Mouse (Mus musculus) cortical plate, adult 2 months (tissue): ENCODE measurements at regions not wholly inside any gene's neighbourhood (a gene's known extent, or its start where the extent isn't known, plus 50 kb on each side); places are given as distances from the start of the nearest gene placed in this dataset.
"Not testable (repeated sequence)": the region's sequence is repeated elsewhere in the genome, so short reads cannot be mapped to it uniquely, and the experiment has no call there.

ENCODE experiments used
- H3K27ac ChIP-seq: fragments of 200-500 bp; 2 replicates; pipeline ENCODE4 v1.5.1; 2012; ENCODE audit warnings: low read length, control low read depth, inconsistent platforms; ENCODE audit not compliant: insufficient read depth
- H3K4me1 ChIP-seq: fragments of 200-500 bp; 2 replicates; pipeline ENCODE4 v1.6.1; 2011; ENCODE audit warnings: low read length; ENCODE audit not compliant: control insufficient read depth, insufficient read depth
- H3K4me3 ChIP-seq: fragments of 200-500 bp; 2 replicates; pipeline ENCODE4 v1.5.1; 2011; ENCODE audit warnings: mild to moderate bottlenecking, low read length, control low read depth; ENCODE audit not compliant: insufficient read depth
- CTCF ChIP-seq: fragments of 200-500 bp; IDR thresholded peaks from 2 replicates; pipeline ENCODE4 v1.5.1; 2011; ENCODE audit warnings: mild to moderate bottlenecking, control low read depth, low read length; ENCODE audit not compliant: insufficient read depth; ENCODE audit errors: extremely low read depth
- POLR2A ChIP-seq: fragments of 200-500 bp; IDR thresholded peaks from 2 replicates; pipeline ENCODE4 v1.6.1; 2011; ENCODE audit warnings: mild to moderate bottlenecking, low read length, control low read depth; ENCODE audit not compliant: insufficient read depth; ENCODE audit errors: extremely low read depth

DNA sequence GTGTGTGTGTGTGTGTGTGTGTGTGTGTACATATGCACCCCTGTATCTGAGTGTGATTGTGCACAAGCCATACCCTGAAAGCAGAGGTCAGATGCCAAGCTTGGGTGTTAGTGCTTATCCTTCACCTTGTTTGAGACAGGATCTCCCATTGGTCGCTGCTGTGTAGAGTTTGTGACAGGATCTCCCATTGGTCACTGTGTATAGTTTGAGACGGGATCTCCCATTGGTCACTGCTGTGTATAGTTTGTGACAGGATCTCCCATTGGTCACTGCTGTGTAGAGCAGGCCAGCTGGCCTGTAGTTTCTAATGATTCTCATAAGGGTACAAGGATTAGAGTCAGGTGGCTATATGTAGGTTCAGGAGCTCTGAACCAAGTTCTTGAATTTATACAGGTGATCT is 213.3 kb upstream of the Pmfbp1 start:
- H3K4me3 ChIP-seq: no peak overlapping the region
- TF ChIP-seq CTCF (no peak), POLR2A (no peak)
- no peaks in the 10 kb centered on the region for H3K4me1 ChIP-seq
- H3K27ac ChIP-seq: no peak overlapping the region

DNA sequence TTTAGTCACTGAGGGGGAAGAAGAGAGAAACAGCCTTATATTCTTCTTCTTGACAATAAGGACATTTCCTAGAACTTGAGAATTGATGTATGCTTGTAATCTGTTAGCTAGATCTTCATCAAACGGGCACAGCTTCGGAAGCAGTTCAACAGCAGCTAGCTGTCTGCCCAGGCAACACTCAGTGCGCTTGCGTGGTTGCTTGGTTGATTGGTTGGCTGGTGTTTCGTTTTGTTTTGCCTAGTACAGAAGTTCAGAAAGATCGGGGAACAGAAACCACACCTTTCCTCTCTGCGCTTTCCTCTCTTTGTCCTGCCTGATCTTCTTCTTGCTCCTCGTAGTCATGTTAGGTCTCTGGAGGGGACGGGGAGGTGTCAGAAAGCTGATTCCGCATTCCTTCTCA is 212.2 kb upstream of the Pmfbp1 start:
- Histone ChIP-seq H3K4me1 (no peaks in the 10 kb centered on the region), H3K4me3 (no peak overlapping the region), H3K27ac (no peak overlapping the region)
- no peak for TF ChIP-seq CTCF
- no peak for TF ChIP-seq POLR2A

DNA sequence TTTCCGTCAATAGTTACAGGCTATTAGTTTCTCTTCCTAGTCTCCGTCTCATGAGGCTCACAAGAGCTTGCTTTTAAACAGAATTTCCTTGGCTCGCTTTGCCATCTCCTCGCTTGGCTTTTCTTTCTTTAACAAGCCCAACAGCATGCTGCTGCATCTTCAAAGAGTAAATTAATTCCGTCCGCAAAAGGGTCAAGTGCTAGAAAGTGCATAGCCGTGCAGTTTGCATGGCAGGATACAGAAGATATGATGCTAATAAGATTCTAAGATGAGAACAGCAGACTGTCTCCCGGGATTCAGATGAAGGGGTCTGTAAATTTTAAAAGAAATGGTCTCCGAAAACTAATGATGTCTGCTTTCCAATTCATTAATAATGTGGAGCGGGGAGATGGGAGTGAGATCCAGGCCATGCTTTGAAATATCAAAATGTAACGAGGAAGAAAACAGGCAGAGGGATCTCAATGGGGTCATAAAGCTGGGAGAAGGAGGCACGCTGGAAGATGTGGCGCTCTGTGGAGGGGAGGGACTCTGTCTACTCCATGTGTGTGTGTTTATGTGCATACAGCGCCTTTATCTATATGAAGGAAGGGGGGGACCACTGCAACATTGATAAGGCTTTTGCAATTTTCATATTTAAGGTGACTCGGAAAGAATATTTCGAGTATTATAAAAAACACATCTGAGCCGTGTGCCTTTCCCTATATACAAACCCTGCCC is 183.0 kb upstream of the Pmfbp1 start:
- Histone ChIP-seq H3K4me3 (no peak overlapping the region), H3K27ac (no peak overlapping the region), H3K4me1 (no peaks in the 10 kb centered on the region)
- TF ChIP-seq CTCF (no peak), POLR2A (no peak)

DNA sequence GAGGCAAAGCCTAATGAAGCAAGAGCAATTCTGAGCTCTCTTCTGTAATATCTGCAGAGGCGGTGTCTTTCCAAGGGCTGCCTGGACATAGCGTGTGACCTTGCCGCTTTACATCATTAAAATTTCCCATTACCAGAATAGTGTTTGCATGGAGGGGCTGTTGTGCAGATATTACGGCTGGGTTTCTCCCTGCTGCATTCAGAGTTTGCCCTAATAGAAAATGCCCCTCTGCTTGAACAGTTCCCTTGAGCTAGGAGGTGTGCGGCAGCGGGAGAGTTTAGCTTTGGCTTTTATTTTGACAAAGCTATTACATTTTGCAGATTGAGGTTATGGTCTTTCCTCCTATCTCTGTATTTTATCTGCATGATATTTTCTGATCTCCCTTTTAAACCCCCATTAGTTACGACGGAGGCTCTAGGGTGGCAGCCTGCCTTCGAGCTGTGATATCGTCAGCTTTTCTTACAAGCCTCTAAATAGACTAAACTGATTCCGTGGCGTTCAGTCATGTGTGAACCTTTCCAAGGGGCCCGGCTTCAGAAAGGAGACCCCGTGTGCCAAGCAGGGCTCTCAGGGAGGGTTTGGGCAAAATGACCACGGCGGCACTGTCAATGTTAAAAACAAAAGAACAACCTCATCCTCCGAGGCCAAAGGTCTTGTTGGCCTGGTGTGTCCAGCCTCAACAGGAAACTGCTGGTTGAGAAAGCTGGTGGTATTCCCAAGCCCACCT is 182.2 kb upstream of the Pmfbp1 start:
- TF ChIP-seq POLR2A: no peak
- no peak for TF ChIP-seq CTCF
- Histone ChIP-seq H3K27ac (no peak overlapping the region), H3K4me3 (no peak overlapping the region), H3K4me1 (no peaks in the 10 kb centered on the region)

DNA sequence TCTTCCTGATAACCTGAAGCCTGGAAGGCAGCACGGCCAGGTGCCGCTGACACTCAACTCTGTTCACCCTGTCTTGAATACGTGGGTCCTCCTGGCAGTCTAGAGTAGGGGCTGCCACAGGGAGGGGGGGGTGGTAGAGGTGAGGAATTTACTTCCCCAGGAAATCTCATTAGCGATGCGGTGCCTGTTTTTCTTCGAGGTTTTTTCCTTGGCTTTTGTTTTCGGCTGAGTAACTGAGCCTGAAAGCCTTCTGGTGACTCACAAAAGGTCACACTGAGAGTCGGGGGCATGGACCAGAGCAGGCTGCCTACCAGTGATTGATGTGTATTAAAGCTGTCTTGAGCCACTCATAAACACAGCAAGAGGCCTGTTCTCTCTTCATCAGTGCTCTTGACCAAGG is 181.1 kb upstream of the Pmfbp1 start:
- H3K4me1 ChIP-seq: no peaks in the 10 kb centered on the region
- H3K27ac ChIP-seq: no peak overlapping the region
- no peak overlapping the region for H3K4me3 ChIP-seq
- TF ChIP-seq CTCF (no peak), POLR2A (no peak)

DNA sequence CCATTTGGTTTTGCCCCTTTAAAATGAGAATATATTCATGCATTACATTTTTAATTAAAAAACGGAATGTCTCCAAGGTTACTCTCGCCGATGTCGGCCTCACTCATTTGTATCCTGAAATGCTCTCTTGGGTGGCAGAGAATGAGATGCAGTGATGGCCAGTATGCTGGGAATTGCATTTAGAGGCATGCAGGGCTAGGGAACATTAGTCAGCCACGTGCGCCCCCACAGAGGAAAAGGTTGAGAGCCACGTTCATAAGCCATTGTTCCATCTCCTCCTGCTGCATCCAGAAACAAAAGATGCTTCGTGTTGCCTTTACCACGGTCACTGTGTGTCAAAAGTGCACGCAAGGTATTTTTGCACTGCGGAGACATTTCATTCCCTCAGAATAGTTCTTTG is 172.9 kb upstream of the Pmfbp1 start:
- no peak for TF ChIP-seq POLR2A
- no peak for TF ChIP-seq CTCF
- Histone ChIP-seq H3K4me1 (no peaks in the 10 kb centered on the region), H3K27ac (no peak overlapping the region), H3K4me3 (no peak overlapping the region)

DNA sequence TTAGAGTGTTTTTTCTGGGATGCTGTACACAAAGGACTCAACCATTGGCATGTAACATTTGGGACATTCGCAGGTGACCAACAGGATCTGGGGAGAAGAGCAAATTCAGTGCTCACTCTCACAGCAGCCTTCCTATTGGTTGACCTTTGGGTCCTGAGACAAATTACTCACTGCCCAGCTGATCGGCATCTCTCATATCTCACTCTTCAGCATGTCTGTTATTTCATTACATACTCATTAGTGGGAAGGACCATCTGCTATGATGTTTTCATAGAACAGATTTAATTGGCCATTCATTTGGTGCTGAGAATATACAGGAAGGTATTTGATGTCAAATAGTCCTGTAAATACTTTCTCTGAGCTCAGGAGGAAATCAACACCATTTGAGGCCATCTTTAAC is 170.5 kb upstream of the Pmfbp1 start:
- H3K4me1 ChIP-seq: no peaks in the 10 kb centered on the region
- no peak overlapping the region for H3K27ac ChIP-seq
- no peak overlapping the region for H3K4me3 ChIP-seq
- TF ChIP-seq POLR2A: no peak
- TF ChIP-seq CTCF: no peak

DNA sequence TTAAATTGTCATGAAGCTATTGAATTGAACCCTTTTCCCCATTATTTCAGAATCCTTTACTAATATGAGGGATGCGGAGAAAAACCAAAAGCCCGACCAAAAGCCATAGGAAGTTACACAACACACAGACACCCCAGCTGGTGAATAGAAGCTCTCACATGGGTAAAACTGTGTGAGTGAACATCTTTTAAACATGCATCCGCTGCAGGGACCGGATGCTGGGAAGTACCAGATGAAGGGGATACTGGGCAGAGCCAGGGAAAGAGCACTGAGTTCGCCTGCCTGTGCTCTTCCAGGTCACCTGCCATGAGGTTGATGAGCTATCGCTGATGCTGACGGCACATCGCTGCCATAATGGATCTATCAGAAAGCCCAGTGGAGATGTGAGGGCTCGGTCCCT is 169.6 kb upstream of the Pmfbp1 start:
- H3K27ac ChIP-seq: no peak overlapping the region
- TF ChIP-seq POLR2A (no peak), CTCF (no peak)
- no peaks in the 10 kb centered on the region for H3K4me1 ChIP-seq
- H3K4me3 ChIP-seq: no peak overlapping the region

DNA sequence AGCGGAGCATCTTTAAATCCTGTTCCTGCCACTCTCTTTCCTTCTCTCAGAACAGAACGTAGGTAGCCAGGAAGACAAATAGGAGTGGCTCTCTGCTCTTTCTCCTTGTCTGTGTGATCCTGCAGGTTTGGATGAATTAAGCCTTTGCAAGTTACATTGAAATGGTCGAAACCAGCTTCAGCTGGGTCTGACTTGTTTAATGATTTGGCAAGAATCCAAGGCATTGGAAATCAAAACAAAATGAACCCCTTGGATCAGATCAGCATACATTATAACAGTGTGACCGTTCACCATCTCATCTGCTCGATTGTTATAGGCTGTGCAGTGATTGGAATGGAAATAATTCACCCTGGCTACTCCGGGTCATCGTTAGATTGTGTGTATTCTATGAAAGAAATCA is 157.6 kb upstream of the Pmfbp1 start:
- no peak for TF ChIP-seq POLR2A
- no peak for TF ChIP-seq CTCF
- no peaks in the 10 kb centered on the region for H3K4me1 ChIP-seq
- no peak overlapping the region for H3K27ac ChIP-seq
- no peak overlapping the region for H3K4me3 ChIP-seq

DNA sequence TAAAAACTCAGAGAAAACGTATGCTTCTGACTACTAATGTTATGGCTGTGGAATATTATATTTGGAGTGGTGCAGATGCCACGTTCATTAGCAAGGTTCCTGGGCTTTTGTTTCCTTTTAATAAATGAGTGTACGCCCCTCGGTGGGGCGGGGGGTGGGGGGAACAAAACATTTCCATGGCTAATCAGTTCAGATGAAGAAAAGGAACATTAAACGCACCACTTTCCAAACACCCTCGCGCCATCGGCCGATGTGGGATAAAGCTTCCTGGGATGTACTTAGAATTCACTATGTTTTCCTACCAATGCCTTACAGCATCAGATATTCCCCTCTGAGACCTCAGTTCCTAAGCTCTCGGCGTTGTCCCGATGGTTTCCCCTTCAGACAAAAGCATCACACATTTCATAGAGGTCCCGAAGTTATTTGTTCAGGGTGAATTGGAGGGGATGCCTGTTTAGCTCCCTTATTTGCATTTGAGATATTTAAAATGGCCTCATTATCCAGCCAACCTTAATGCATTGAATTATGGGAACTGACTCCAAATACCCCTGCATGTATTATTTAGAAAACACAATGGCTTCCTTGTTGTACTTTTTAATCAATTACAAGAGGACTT is 155.5 kb upstream of the Pmfbp1 start:
- Histone ChIP-seq H3K4me1 (no peaks in the 10 kb centered on the region), H3K4me3 (no peak overlapping the region), H3K27ac (no peak overlapping the region)
- TF ChIP-seq CTCF: no peak
- no peak for TF ChIP-seq POLR2A

DNA sequence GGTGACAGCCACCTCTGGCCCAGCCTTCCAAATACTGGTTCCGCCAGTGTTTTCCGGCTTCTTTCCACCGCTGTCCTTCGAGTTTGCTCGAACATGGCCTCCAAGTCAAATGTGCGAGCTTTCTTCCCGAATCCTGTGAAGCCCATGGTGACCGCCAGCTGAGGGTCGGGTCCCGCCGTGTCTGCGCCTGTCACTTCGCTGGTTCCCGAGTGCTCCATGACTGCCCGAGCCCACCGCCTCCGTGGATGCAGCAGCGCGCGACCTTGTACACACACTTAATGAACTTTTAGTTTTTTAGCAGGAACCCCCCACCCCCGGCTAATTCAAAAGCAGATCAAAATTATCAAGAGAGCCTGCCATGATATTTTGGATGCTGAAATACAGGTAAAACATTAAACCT is 153.2 kb upstream of the Pmfbp1 start:
- H3K4me3 ChIP-seq, H3K4me1 ChIP-seq, H3K27ac ChIP-seq: not testable (repeated sequence)
